Mouse (Mus musculus): ENCODE data around the gene Scgb2b26. TPM values are rescaled to one million over a fixed set of nuclear protein-coding genes. Genes with fewer than 3 reads are reported as not detected.

Scgb2b26 gene
- polyA plus RNA-seq (2017; shearing (Covaris generic)), result not detected

GRCm38 (mm10) chr7:33944940-33945339 is at the start of gene Scgb2b26:
Gene Scgb2b26 (minus strand): TSS chr7:33945040.

Other genes with a start within 250 kb of the Scgb2b26 start
- gene Scgb2b24, start 205.7 kb downstream of the Scgb2b26 start, polyA plus RNA-seq (2017; shearing (Covaris generic)), result not detected
- not detected for gene Scgb1b24, start 201.2 kb downstream of the Scgb2b26 start, polyA plus RNA-seq (2017; shearing (Covaris generic))
- not detected for gene Scgb2b27, start 68.9 kb upstream of the Scgb2b26 start, polyA plus RNA-seq (2017; shearing (Covaris generic))
- not detected for gene Scgb1b27, start 76.4 kb upstream of the Scgb2b26 start, polyA plus RNA-seq (2017; shearing (Covaris generic))
- not detected for gene Scgb1b30, start 150.4 kb upstream of the Scgb2b26 start, polyA plus RNA-seq (2017; shearing (Covaris generic))
- not detected for gene Wtip, start 188.2 kb upstream of the Scgb2b26 start, polyA plus RNA-seq (2017; shearing (Covaris generic))
- 168 TPM for gene Uba2, start 224.6 kb upstream of the Scgb2b26 start, polyA plus RNA-seq (2017; shearing (Covaris generic))

Data from inflammation-experienced regulatory T-cells, adult 16 weeks (primary cell).